27 mouse cellular contexts compared by ENCODE assay signal in the genomic region with DNA sequence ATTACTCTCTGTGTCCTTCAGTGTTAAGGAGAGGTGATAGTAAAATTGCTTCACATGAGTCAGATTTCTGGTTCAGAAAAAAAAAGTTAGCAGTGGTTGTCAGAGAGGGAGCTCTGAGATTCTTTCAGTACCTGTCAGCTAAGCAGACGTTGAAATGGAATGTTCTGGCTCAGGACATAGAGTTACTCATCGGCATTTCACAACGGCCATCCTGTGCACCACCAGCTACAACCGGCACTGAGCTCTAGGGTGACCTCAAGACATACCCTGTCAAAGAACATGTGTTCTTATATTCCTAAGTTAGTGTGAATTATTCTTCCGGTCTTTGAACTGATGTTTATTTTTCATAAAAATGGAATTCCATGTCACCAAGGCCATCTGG. TPM values are rescaled to one million over a fixed set of nuclear protein-coding genes. Genes with fewer than 3 reads are reported as not detected.
DNase-seq lines count a peak whose midpoint lies in the region; ATAC-seq lines count a peak whose summit lies in the region.
"Had no signal": no experiment of that assay in that cellular context is flagged by ENCODE, and none has a peak within 500 bp of the region (broad histone marks: within the 10 kb centered on the region; RNA-seq: fewer than 3 reads in every experiment).

No protein-coding gene starts in this region.

- H3K36me3 ChIP-seq in macrophage (ENCODE audit: inconsistent target) = no peaks in the 10 kb centered on the region
- no peaks in the 10 kb centered on the region for H3K36me3 ChIP-seq in kidney, embryonic 14.5 days (ENCODE audit: control insufficient read depth, insufficient read depth, low read length)
- H3K36me3 ChIP-seq: hindbrain, embryonic 12.5 days; intestine, embryonic 15.5 days; limb, embryonic 12.5 days; midbrain, embryonic 12.5 days; neural tube, embryonic 13.5 days had no signal

- H3K4me2 ChIP-seq in kidney, embryonic 14.5 days (replicated peaks; ENCODE audit: low read depth, low read length) = no peak overlapping the region
- H3K4me2 ChIP-seq: hindbrain, embryonic 12.5 days; intestine, embryonic 15.5 days; limb, embryonic 12.5 days; midbrain, embryonic 12.5 days; neural tube, embryonic 13.5 days had no signal

- H3K79me2 ChIP-seq in macrophage (ENCODE audit: inconsistent target) = peaks cover 29% of the 10 kb centered on the region

- no peak for ATAC-seq in kidney, embryonic 14.5 days (ENCODE audit: low FRiP score, low TSS enrichment)
- ATAC-seq: forebrain, embryonic 14.5 days; hindbrain, postnatal 0 days; intestine, embryonic 15.5 days had no signal

- 42% methylated on average over 5 of the region's 5 CpGs for WGBS in macrophage (ENCODE audit: missing documents)
- 80% methylated on average over 5 of the region's 5 CpGs for WGBS in kidney, embryonic 14.5 days

- peak overlapping the region; percentile 97 for H3K27ac ChIP-seq in macrophage
- H3K27ac ChIP-seq in kidney, embryonic 14.5 days (ENCODE audit: low read depth, low read length) = no peak overlapping the region
- H3K27ac ChIP-seq: hindbrain, embryonic 12.5 days; hindbrain, postnatal 0 days; intestine, embryonic 15.5 days; left cerebral cortex, adult 2 months; limb, embryonic 12.5 days; midbrain, embryonic 12.5 days; neural tube, embryonic 13.5 days; stomach, postnatal 0 days had no signal

- no peaks in the 10 kb centered on the region for H3K9me3 ChIP-seq in kidney, embryonic 14.5 days (ENCODE audit: control insufficient read depth, low read length)
- H3K9me3 ChIP-seq: hindbrain, embryonic 12.5 days; intestine, embryonic 15.5 days; limb, embryonic 12.5 days; megakaryocyte, embryonic 14.5 days; midbrain, embryonic 12.5 days; neural tube, embryonic 13.5 days had no signal

- H3K27me3 ChIP-seq in kidney, embryonic 14.5 days (ENCODE audit: control insufficient read depth, insufficient read depth, low read length) = no peaks in the 10 kb centered on the region
- H3K27me3 ChIP-seq: hindbrain, embryonic 12.5 days; intestine, embryonic 15.5 days; limb, embryonic 12.5 days; midbrain, embryonic 12.5 days; neural tube, embryonic 13.5 days had no signal

- DNase-seq in adrenal gland, adult 2 months = peak; percentile 64
- DNase-seq in adrenal gland, postnatal 10 days = no peak
- peak; percentile 50 for DNase-seq in heart, adult 11 months
- no peak for DNase-seq in heart, postnatal 36 days
- DNase-seq in Muller cell, postnatal 12 days (ENCODE audit: inconsistent ontology term) = peak; percentile 53
- no peak for DNase-seq in thymus, postnatal 14 days
- DNase-seq: cerebellum, adult 18-20 months; cerebellum, postnatal 14 days; heart, postnatal 14 days; kidney, adult 9 months; kidney, postnatal 14 days; lung, postnatal 14 days; right cerebral cortex, postnatal 4 days; thymus, adult 18-20 months; thymus, postnatal 36 days had no signal

- H3K9ac ChIP-seq in kidney, embryonic 14.5 days (ENCODE audit: low read depth, low read length) = no peak overlapping the region
- H3K9ac ChIP-seq: hindbrain, embryonic 12.5 days; intestine, embryonic 15.5 days; limb, embryonic 12.5 days; midbrain, embryonic 12.5 days; neural tube, embryonic 13.5 days had no signal

- intact Hi-C loops in heart, postnatal 36 days (cut with DNase I) = no loop called here

- H3K4me3 ChIP-seq in macrophage (ENCODE audit: inconsistent target) = no peak overlapping the region
- no peak overlapping the region for H3K4me3 ChIP-seq in kidney, embryonic 14.5 days (ENCODE audit: low read length)
- H3K4me3 ChIP-seq: hindbrain, embryonic 12.5 days; intestine, embryonic 15.5 days; left cerebral cortex, adult 2 months; limb, embryonic 12.5 days; midbrain, embryonic 12.5 days; neural tube, embryonic 13.5 days had no signal

- H3K4me1 ChIP-seq in kidney, embryonic 14.5 days (ENCODE audit: control insufficient read depth, insufficient read depth, low read length) = peaks cover 14% of the 10 kb centered on the region
- H3K4me1 ChIP-seq: midbrain, embryonic 12.5 days; neural tube, embryonic 13.5 days had no signal

RNA-seq across cellular contexts. Expression of a gene that starts 55.4 kb away (rescaled TPM):
- 10 to 100 TPM in 1 of 2 experiments, 1 to 10 TPM in 1; 1.5 to 14.0 TPM for total RNA-seq in adrenal gland, adult 2 months (2021)
- polyA plus RNA-seq in adrenal gland, adult 2 months (2012; rRNA removed) = 1.9 and 4.2 TPM in 2 replicates
- 1 to 10 TPM; 2.3 to 3.7 TPM for total RNA-seq in adrenal gland, postnatal 10 days (2021)
- total RNA-seq in heart, postnatal 36 days (2021) = under 1 TPM; 0.92 to 1.00 TPM
- total RNA-seq in macrophage (2018; cell fraction: chromatin; rRNA removed) = 1 to 10 TPM in 6 of 26 experiments, under 1 TPM in 16, not detected in 4; 0.29 to 3.2 (median 0.78) TPM
- total RNA-seq in macrophage (2018; cell fraction: cytosol; rRNA removed) = 1 to 10 TPM in 18 of 26 experiments, under 1 TPM in 8; 0.53 to 2.4 (median 1.3) TPM
- 1 to 10 TPM in 7 of 26 experiments, under 1 TPM in 17, not detected in 2; 0.30 to 2.7 (median 0.79) TPM for total RNA-seq in macrophage (2018; cell fraction: nucleus; rRNA removed)
- 1.0 to 2.7 TPM (median 1.7 TPM) in 3 replicates for polyA plus RNA-seq in macrophage (2018)
- polyA plus RNA-seq in kidney, embryonic 14.5 days (2014; fragmentation: Nextera tagmentation; extraction: Ambion mirVana) = 0.34 and 0.71 TPM in 2 replicates

Comparison
In these comparisons a context has a peak if more than half of its experiments do, and no peak if none do; other contexts are left out.
1. DNase-seq: peak in adrenal gland, adult 2 months (single experiment), heart, adult 11 months (single experiment) and Muller cell, postnatal 12 days (single experiment); none in adrenal gland, postnatal 10 days (single experiment), heart, postnatal 36 days (0 of 2) and thymus, postnatal 14 days (single experiment).